Mouse (Mus musculus) CH12F3 (cell line): ENCODE results near the gene Mrpl11.
"Not testable (repeated sequence)": the region's sequence is repeated elsewhere in the genome, so short reads cannot be mapped to it uniquely, and the experiment has no call there.

Experiments
- in situ Hi-C: fragments of 300-500 bp; cut with MboI; formaldehyde crosslinking; loops from 2 replicates; pipeline ENCODE4 v1.14.3; 2020; ENCODE audit warnings: low sequenced_read_pairs

Gene Mrpl11

DNA sequence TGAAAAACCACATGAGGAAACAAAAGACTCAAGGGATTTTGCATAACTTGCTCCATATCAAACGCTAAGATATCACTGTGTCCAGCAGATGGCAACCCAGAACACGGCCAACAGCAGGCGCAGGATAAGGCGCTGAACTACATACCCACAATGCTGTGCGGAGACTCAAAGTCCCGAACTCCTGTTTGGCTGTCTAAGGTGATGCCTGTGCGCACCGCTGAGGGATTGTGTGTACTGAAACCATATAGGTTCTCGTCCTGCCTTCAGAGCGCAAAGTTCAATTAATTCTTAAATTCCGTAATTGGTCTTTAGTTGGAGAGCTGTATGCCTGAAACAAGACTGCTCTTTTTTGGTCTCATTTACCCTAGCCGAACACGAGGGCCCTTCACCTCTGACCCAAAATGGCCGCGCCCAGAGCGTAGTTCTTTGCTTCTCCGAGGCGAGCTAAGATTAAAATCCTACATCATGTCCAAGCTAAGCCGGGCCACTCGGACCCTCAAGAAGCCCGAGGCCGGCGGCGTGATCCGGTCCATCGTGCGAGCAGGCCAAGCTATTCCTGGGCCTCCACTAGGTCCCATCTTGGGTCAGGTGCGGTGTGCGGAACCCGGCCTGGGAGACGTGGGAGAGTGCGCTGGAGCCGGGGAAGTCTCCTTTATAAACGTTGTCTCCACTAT lies at the start of gene Mrpl11:
Gene Mrpl11 (plus strand): TSS at position 220 of the 674 bp plus-strand sequence.
- in situ Hi-C loops, result no loop called here

GRCm38 (mm10) chr19:4915924-4916603 lies 45.9 kb upstream of the Mrpl11 start:
- in situ Hi-C loops, result no loop called here

- in situ Hi-C loops, result no loop called here
Observed at GRCm38 (mm10) chr19:4916827-4917226, 45.1 kb upstream of the Mrpl11 start.

- in situ Hi-C loops, result no loop called here
Observed at GRCm38 (mm10) chr19:4919652-4920051, 42.3 kb upstream of the Mrpl11 start.

- in situ Hi-C loops, result no loop called here
Observed at GRCm38 (mm10) chr19:4925121-4925860, 36.7 kb upstream of the Mrpl11 start.

GRCm38 (mm10) chr19:4927904-4928531 lies 33.9 kb upstream of the Mrpl11 start, which contains the start of gene Dpp3:
Dpp3 (minus strand) TSS chr19:4928287.
- in situ Hi-C loops, result no loop called here

GRCm38 (mm10) chr19:4928781-4929180 lies 33.2 kb upstream of the Mrpl11 start:
- in situ Hi-C loops, result no loop called here

DNA sequence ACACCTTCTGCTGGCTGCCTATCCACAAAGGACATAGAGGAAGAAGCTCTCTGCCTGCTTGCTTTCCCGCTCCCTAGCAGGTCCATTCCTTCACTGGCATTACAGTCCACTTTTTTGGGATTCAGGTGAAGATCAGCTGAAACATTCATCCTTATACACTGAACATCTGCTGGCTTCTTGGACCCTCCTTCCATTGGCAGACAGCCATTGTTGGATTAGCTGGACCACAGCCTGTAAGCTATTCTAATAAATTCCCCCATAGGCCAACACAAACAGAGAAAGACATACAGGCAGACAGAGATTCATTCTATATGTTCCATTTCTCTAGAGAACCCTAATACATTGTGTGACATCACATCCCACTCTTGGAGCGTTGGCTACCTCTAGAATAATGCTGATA lies 25.1 kb upstream of the Mrpl11 start:
- in situ Hi-C loops, result no loop called here

DNA sequence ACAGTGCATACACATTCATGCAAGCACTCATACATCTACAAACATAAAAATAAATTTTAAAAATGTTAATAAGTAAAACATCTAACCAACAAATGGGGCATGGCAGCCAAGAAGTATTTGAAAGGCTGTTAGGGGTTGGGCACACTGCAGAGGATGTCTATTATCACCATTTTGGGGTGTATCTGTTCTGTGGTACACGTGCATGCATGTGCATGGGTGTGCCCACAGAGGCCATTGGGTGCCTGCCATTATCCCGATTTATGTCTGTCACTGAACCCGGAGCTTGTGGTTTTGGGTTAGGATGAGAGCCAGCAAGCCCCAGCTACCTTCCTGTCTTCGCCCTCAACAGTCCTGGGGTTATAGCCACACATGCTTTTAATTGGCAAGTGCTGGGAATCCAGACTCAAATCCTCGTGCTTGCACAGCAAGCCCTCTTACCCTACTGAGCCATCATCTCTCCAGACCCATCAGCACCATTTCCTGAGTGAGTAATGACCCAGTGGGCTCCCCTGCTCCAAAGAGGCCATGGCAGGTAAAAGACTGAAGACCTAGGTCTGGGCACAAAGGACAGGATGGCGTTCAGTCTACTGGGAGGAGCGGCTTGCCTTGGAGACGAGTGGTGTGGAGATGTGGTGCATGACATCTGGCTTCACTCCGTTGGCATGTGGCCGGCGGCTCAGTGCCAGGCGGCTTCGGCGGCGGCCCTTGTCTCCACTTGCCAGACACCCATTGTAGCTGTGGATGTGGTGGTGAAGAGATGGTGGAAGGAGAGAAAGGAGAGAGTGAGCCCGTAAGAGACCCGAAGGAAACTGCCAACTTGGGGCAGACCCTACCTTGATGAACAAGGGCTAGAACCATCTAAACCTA lies 24.3 kb upstream of the Mrpl11 start:
- in situ Hi-C loops, result no loop called here

GRCm38 (mm10) chr19:4942551-4943252 lies 19.2 kb upstream of the Mrpl11 start, which contains the start of gene Peli3:
Peli3 (minus strand) TSS chr19:4943127.
- in situ Hi-C loops, result no loop called here

DNA sequence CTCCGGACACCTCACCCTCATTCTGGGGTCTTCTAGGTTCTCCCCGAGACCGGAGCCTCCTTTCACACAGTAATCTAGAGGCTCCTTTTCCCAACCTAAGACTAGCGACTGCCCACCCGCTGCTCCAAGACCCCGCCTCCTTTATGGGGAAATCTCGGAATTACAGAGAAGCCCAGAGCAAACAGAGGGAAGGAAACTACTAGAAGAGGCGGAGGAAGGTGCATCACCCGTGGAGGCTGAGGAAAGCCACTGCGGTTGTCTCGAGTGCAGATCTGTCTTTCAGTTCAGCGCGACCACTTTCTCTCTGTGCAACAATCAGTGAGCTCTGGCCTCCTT lies 18.7 kb upstream of the Mrpl11 start:
- in situ Hi-C loops, result no loop called here

DNA sequence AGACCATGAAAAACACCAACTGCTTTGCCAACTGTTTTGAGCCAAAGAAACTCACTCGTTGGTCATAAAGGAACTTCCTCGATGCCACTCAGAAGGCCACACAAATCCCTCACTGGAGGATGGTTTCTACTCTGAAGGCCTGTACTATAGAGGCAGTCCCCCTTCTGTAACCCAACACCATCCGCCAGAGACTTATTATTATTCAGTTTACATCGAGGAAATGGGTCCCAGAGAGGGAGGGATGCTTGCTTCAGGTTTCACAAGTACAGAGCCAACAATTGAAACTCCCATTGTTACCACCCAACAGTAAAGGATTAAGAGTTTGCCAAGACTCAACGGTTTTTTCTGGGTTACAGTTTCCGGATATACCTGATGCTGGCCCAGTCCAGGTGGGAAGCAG lies 16.4 kb upstream of the Mrpl11 start:
- in situ Hi-C loops, result no loop called here

DNA sequence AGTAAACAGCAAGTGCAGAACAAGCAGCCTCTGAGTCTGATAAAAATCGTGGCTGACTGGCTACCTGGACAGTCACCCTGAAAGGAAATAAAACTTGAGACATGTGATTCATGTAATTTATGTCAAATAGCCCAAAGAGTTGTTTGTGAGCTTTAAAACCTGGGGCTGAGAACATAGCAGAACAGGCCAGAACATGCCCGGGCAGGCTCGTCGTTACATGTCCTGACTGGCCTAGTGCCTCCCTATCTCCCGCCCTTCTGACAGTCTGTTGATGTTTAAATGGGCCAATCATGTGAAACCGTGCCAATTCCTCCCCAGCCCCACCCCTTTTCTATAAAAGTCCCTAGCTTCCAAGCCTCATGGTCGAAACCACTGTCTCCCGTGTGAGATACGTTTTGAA lies 13.3 kb upstream of the Mrpl11 start:
- in situ Hi-C loops, result not testable (repeated sequence)

GRCm38 (mm10) chr19:4968236-4968635 lies 6.3 kb downstream of the Mrpl11 start:
- in situ Hi-C loops, result no loop called here

GRCm38 (mm10) chr19:4981767-4982166 lies 19.8 kb downstream of the Mrpl11 start:
- in situ Hi-C loops, result no loop called here

DNA sequence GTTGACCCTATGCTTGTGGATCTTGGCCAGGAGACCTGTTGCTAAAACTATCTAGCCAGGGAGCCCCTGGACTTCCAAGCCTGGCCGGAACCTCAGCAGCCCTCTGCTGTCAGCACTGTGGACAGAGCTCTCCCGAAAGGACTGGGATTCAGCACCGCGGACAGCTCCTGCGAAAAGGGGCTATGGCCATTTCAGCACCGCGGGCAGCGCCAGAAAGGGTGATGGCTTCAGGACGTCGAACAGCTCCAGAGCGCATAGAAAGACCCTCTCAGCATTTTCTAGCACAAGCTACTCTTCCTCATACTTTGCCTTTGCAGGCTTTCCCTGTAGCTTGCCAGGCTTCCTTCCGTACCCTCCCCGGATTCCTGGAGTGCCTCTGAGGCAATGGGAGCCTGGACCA lies 27.1 kb downstream of the Mrpl11 start:
- in situ Hi-C loops, result no loop called here

- in situ Hi-C loops, result no loop called here
Observed at GRCm38 (mm10) chr19:4989434-4990255, 27.7 kb downstream of the Mrpl11 start.

- in situ Hi-C loops, result no loop called here
Observed at GRCm38 (mm10) chr19:4990256-4990625, 28.3 kb downstream of the Mrpl11 start, which contains the start of gene Npas4. Npas4 (minus strand) TSS chr19:4990316.

- in situ Hi-C loops, result no loop called here
Observed at GRCm38 (mm10) chr19:4990716-4991115, 28.8 kb downstream of the Mrpl11 start.
